Mouse (Mus musculus) adipocyte (in vitro differentiated cells): ENCODE results near the gene Rdh8.
"Not testable (repeated sequence)": the region's sequence is repeated elsewhere in the genome, so short reads cannot be mapped to it uniquely, and the experiment has no call there.

Experiments
- DNase-seq: peaks from one replicate; pipeline ENCODE4 v3.0.0-alpha.2; 2016; ENCODE audit warnings: low spot score

Gene Rdh8

DNA sequence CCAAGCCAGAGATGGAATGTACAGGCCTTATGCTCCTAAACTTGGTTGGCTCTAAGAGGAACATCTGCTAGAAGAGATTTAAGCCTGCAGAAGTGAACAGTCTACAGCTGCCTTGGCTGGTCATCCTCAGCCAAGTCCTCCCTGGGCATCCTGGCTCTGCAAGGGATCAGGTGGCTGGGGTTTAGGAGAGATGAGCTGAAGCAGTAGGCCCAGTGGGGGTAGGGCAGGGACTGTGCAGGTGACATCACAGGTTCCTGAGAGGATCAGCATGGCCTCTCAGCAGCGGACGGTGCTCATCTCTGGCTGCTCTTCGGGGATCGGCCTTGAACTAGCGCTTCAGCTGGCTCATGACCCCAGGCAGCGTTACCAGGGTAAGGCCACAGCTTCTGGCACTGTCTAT lies at the start of gene Rdh8:
Gene Rdh8, plus strand, starts transcription at position 268 of the 400 bp plus-strand sequence.
- DNase-seq = no peak

- peak; percentile 92 for DNase-seq
Measured at GRCm38 (mm10) chr9:20781286-20781685, 37.0 kb upstream of the Rdh8 start.

GRCm38 (mm10) chr9:20785055-20785454 lies 33.2 kb upstream of the Rdh8 start:
- DNase-seq = no peak

DNA sequence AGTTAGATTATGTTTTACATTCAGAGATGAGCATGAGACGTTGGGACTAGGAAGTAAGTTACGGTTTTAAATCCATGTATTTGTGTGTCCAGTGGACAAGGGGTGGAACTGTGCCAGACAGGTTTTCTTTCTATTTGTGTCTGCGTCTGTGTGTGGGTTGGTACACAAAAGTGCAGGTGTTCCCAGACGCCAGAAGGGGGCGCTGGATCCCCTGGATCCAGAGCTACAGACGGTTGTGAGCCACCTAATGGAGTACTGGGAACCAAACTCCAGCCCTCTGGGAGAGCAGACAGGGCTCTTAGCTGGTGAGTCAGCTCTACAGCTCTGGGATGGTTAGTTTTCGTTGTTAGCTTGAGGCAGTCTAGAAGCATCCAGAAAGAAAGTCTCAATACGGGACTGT lies 30.3 kb upstream of the Rdh8 start:
- DNase-seq = no peak

- DNase-seq = peak; percentile 64
Measured at GRCm38 (mm10) chr9:20789651-20790050, 28.7 kb upstream of the Rdh8 start.

GRCm38 (mm10) chr9:20790345-20790744 lies 28.0 kb upstream of the Rdh8 start:
- peak; percentile 16 for DNase-seq

DNA sequence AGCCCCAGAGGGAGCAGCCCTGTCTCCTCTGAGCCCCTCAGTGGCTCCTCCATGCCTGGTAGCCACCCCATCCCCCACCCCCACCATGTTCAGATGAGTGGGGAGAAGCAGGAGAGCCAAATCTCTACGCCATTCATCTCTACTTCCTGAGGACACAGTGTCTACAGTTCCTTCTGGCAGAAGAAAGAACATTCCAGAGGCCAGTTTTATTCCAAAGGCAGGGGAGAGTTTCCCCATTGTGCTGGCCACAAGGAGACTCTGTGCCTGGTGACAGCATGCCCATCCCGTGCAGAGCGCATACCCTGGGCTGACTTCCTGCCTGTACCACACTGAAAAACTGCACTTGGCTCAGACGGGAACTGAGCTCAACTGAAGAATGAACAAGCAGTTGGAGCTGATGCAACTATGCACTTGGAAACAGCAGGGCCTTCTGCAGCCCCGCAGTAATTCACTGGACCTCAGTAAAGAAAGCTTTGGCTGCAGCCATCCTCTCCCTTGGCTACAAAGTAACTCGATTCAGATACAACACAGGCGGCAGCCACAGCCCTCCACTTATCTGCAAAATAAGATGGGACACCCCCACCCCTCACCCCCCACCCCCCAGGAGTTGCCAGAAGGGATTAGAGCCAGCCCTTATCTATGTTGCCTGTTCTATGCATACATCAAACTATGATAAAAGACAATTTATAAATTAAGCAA lies 24.0 kb upstream of the Rdh8 start:
- peak; percentile 85 for DNase-seq

- peak; percentile 98 for DNase-seq
Measured at GRCm38 (mm10) chr9:20804266-20805158, 13.8 kb upstream of the Rdh8 start.

GRCm38 (mm10) chr9:20805159-20805495 lies 13.2 kb upstream of the Rdh8 start:
- DNase-seq = peak; percentile 57

DNA sequence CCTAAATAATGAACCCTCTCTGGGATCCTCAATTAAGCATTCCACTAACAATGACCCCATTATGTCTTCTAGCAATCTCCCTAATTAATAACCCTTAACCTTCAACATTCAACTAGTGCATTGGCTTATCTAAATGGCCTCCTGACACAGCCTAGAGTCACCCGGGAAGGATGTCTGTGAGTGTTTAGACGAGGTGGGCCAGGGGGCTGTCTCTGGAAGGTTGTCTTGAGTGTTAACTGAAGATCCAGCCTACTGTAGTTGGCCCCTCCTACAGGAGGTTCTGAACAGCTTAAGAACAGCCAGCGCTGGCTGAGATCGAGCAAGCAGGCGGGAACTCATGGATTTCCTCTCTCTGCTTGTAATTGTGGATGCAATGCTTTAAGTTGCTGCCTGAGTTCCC lies 12.6 kb upstream of the Rdh8 start:
- DNase-seq = no peak

DNA sequence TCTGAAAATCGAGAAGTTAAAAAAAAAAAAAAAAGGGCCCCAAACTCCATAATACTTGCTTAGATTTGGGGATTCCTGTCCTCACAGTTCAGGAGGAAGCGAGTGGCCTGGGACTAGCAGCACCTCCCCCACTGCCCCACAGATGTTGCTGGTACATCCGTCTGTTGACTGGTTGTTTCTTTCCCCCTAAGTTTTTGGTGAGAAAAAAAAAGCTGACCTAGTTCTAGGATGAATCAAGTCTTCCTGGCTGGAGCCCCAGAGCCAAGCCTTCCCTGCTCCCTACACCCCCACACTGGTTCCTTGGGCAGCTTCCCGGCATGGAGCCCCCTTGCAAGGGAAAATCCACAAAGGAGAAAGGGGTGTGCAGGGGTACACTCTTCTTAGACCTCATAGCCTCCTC lies 8.0 kb upstream of the Rdh8 start:
- no peak for DNase-seq

GRCm38 (mm10) chr9:20810773-20811172 lies 7.5 kb upstream of the Rdh8 start:
- DNase-seq = no peak

DNA sequence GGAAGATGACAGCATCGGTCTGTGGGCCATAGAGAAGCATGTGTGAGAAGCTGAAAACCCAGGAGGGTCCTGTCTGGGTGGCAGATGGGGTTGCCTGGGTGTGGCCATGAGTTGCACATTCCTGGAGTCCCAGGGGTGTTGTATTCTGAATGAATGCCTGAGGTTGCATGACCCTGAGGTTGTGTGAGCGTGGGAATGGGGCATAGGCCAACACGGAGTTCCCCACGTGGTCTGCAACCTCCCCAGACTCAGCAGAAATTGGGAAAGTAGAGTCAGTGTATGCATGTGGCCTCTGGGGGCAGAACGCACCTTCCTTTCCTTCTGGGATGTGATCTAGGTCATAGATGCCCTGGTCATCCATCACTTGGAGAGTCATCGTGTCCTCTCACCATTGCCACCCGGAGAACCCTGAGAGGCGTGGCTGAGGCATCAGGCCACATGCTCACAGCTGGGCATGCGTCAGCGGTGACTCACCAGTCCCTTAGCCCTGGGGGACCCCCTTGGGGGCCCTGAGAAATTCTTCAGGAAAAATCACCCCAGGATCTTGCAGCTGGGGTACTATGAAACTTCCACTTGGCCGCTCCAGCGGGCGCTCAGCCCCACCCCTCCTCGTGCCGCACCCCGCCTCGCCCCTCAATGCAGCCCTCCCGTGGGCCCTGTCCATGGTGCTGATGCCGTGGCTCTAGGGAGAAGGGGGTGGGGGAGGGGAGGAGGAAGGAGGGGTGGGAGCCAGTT lies 5.6 kb upstream of the Rdh8 start:
- DNase-seq = peak; percentile 74

- peak; percentile 55 for DNase-seq
Measured at GRCm38 (mm10) chr9:20814521-20815272, 3.6 kb upstream of the Rdh8 start, which contains the start of gene Col5a3. TSS of gene Col5a3 (minus strand) at chr9:20815067.

DNA sequence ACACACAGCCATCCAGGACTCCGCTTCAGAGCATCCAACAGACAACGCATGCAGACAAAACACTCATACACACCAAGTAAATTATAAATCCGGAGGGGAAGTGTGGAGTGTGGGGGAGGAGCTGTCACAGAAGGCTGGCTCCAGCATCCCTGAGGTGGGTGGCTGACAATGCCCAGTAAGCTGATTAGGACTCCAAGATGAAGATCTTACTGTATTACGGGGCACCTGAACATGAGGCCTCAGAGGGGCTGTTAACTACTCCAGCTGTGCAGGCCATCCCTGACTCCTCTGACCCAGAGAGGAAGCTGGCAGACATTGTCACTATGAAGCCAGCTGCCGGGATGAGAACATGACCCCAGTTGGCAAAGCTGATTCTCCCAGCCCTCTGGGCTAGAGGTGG lies 1.7 kb downstream of the Rdh8 start:
- DNase-seq = peak; percentile 69

DNA sequence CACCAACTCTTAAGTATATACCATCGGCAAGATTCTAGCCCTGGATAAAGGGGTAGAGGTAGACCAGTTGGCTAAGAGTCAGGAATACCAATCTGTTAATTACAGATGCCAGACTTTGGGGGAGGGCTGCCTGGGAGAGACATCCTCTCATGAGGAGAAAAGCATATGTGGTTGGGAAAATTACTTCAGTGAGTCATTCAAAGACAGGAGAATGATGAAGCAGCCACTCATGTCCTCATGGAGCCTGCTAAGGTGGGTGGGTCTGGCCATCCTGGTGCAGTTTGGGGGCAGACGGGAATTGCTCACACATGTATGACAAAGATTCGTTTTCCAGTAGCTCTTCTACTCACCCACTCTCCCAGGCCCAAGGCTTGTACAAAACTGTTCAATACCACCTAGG lies 4.5 kb downstream of the Rdh8 start:
- DNase-seq = no peak

DNA sequence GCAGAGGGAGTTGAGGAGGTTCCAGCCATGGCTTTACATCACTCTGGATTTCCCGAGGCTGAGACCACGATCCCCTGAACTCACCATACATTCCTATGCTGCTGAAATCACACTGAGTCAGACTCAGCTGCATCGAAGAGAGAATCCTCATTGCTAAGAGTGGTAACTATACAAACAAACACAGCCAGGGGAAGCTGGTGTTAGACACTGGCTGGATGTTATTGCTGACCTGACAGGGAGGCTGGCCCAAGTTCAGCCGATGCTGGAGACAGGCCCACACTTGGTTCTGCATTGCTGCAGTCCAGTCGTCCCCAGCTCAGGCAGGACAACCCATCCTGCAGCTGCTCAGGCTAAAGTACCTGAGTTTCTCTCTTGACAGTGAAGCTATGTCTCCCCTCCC lies 7.5 kb downstream of the Rdh8 start:
- DNase-seq = peak; percentile 41

DNA sequence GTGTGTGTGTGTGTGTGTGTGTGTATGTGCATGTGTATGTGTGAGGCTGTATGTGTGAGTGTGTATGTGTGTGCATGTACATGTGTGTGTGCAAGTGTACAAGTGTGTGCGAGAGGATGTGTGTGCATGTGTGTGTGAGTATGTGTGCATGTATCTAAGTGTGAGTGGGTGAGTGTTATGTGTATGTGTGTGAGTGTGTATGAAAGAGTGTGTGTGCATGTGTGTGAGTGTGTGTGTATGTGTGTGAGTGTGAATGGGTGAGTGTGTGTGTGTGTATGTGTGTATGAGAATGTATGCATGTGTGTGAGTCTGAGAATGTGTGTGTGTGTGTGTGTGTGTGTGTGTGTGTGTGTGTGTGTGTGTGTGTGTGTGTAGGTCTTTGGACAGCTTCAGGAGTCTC lies 9.8 kb downstream of the Rdh8 start:
- no peak for DNase-seq

DNA sequence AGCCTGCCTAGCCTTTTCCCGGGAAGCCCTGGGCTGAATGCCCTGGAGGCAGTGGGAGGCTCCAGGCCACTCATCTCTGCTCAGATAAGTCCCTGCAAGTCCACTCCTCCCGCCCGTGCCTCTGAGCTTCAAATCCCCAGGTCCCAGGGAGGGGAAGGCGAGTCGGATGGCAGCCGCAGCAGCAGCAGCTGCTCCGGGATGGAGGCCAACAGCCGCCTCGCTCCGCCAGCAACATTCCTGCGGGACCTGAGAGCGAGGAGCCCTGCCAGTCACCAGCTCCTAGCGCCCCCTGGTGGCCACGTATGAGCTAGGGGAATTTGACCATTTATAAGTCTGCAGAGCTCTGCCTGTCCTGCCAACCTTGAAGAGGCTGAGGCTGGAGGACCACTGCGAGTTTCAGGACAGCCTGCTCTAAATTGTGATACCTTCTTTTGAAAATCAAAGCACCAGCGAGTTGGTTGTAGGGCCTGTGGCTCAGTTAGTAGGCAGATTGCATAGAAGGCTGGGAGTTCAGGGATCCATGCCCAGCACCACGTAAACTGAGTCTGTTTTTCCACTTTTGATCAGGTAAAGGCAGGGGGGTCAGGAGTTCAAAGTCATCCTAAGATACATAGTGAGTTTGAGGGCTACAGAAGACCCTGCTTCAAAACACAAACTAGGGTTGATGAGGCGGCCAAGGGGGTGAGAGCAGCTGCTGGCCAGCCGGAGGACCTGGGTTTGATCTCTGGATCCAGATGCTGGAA lies 12.8 kb downstream of the Rdh8 start:
- peak; percentile 97 for DNase-seq

DNA sequence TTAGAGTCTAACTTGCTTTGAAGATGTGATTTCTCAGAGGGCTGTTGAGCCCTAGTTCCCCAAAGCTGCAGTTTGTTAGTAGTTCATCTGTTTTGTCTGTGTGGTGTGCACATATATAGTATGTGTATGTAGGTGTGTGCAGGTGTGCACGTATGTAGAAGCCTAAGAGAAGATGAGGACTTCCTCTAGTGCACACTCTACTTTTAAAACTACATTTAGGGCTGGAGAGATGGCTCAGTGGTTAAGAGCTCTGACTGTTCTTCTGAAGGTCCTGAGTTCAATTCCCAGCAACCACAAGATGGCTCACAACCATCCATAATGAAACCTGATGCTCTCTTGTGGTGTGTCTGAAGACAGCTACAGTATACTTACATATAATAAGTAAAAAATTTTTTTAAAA lies 16.6 kb downstream of the Rdh8 start:
- DNase-seq = no peak

DNA sequence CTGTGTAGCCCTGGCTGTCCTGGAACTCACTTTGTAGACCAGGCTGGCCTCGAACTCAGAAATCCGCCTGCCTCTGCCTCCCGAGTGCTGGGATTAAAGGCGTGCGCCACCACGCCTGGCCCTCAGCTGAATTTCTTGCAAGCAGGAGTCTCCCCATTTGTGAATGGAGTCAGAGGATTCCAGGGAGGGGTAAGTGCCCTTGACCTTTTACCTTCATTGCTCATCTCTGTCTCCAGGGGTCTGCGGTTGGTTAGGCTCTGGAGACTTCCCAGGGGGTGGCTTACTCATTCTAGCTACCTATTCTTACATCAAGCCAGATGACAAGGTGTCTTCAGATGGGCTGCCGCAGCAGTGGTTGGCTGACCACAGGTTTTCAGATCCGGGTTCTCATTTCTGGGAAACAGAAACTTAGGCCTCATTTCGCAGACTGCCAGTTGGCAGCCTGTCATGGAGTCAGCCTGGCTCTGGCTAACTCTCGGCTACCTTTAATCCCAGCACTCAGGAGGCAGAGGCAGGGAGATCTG lies 17.2 kb downstream of the Rdh8 start:
- not testable (repeated sequence) for DNase-seq
